Mouse (Mus musculus) myocyte (in vitro differentiated cells): Measurements from ENCODE around the gene Upk2. TPM values are rescaled to one million over a fixed set of nuclear protein-coding genes. Genes with fewer than 3 reads are reported as not detected.
A peak's percentile ranks its signal among the peaks of the same experiment; 100 is the strongest.

ENCODE experiments used
- H3K27me3 ChIP-seq: one replicate; pipeline ENCODE4 v1.6.1; 2011; ENCODE audit not compliant: control insufficient read depth, insufficient read depth, insufficient read length
- H3K36me3 ChIP-seq: one replicate; pipeline ENCODE4 v1.6.1; 2011; ENCODE audit not compliant: control insufficient read depth, insufficient read depth
- H3K4me2 ChIP-seq: one replicate; pipeline ENCODE4 v1.6.1; 2011; ENCODE audit warnings: low read depth, control low read depth
- H3K4me3 ChIP-seq: one replicate; pipeline ENCODE4 v1.5.1; 2011; ENCODE audit warnings: mild to moderate bottlenecking, control low read depth, moderate library complexity
- H3K79me2 ChIP-seq: one replicate; pipeline ENCODE4 v1.6.1; 2011; ENCODE audit not compliant: control insufficient read depth, insufficient read depth
- H3ac ChIP-seq: one replicate; pipeline ENCODE4 v1.6.1; 2011; ENCODE audit not compliant: control insufficient read depth, insufficient read length
- CEBPB ChIP-seq: IDR thresholded peaks from 2 replicates; pipeline ENCODE4 v1.6.1; 2011; ENCODE audit warnings: mild to moderate bottlenecking, moderate library complexity; ENCODE audit not compliant: poor library complexity, insufficient read depth, severe bottlenecking
- E2F4 ChIP-seq: IDR thresholded peaks from one replicate; pipeline ENCODE4 v1.6.1; 2011; ENCODE audit warnings: mild to moderate bottlenecking, control low read depth, moderate library complexity; ENCODE audit not compliant: insufficient read depth
- MAX ChIP-seq: IDR thresholded peaks from one replicate; pipeline ENCODE4 v1.6.1; 2011; ENCODE audit warnings: low read depth, mild to moderate bottlenecking, control low read depth
- MYOD1 ChIP-seq, 3 experiments: IDR thresholded peaks; one replicate each; pipeline ENCODE4 v1.6.1; 2011; ENCODE audit warnings: control low read depth in 2 of 3, low read depth in 2 of 3, mild to moderate bottlenecking in 2 of 3, moderate library complexity in 1 of 3; ENCODE audit not compliant: insufficient read length in 2 of 3, control insufficient read depth in 1 of 3
- MYOG ChIP-seq, 3 experiments: IDR thresholded peaks; one replicate each; pipeline ENCODE4 v1.6.1; 2011; ENCODE audit warnings: control low read depth in 2 of 3, low read depth in 2 of 3, mild to moderate bottlenecking in 2 of 3; ENCODE audit not compliant: insufficient read length in 2 of 3, control insufficient read depth in 1 of 3, insufficient read depth in 1 of 3
- POLR2A ChIP-seq: IDR thresholded peaks from one replicate; pipeline ENCODE4 v1.6.1; 2011; ENCODE audit warnings: low read depth, mild to moderate bottlenecking, control low read depth, moderate library complexity; ENCODE audit not compliant: insufficient read length
- POLR2AphosphoS2 ChIP-seq: IDR thresholded peaks from one replicate; pipeline ENCODE4 v1.6.1; 2011; ENCODE audit warnings: low read depth, control low read depth; ENCODE audit not compliant: insufficient read length
- REST ChIP-seq: IDR thresholded peaks from one replicate; pipeline ENCODE4 v1.6.1; 2011; ENCODE audit warnings: mild to moderate bottlenecking, control low read depth, moderate library complexity; ENCODE audit not compliant: insufficient read depth, insufficient read length
- SRF ChIP-seq: IDR thresholded peaks from one replicate; pipeline ENCODE4 v1.6.1; 2011; ENCODE audit warnings: low read depth; ENCODE audit not compliant: control insufficient read depth, insufficient read length
- TCF12 ChIP-seq: IDR thresholded peaks from one replicate; pipeline ENCODE4 v1.6.1; 2011; ENCODE audit warnings: mild to moderate bottlenecking, control low read depth; ENCODE audit not compliant: poor library complexity, insufficient read depth, severe bottlenecking
- TCF3 ChIP-seq: IDR thresholded peaks from one replicate; pipeline ENCODE4 v1.6.1; 2011; ENCODE audit warnings: low read depth, control low read depth; ENCODE audit not compliant: insufficient read length
- USF1 ChIP-seq: IDR thresholded peaks from one replicate; pipeline ENCODE4 v1.6.1; 2011; ENCODE audit warnings: low read depth, mild to moderate bottlenecking, control low read depth, moderate library complexity
- polyA plus RNA-seq: library from polyadenylated mRNA; unstranded; fragments of >200 nt; fragmentation: generic; extraction: Trizol; gene quantifications from one replicate; pipeline ENCODE4 v1.2.1, GENCODE M21; 2012; ENCODE audit warnings: missing spikeins

Upk2 gene
- polyA plus RNA-seq, 1 experiment: not detected

GRCm38 (mm10) chr9:44495810-44496344 lies 41.1 kb upstream of the Upk2 start:
- no peak for TF ChIP-seq POLR2AphosphoS2
- TF ChIP-seq E2F4: no peak
- no peak for TF ChIP-seq REST
- no peak for TF ChIP-seq TCF3
- TF ChIP-seq MAX: no peak
- no peak for TF ChIP-seq MYOG (IDR thresholded peaks at IDR 0.05; ENCODE audit: control insufficient read depth in 1 of 3, insufficient read depth in 1 of 3, insufficient read length in 2 of 3, low read depth in 2 of 3)
- no peak for TF ChIP-seq USF1
- TF ChIP-seq TCF12: no peak
- no peak for TF ChIP-seq MYOD1 (IDR thresholded peaks at IDR 0.05; ENCODE audit: control insufficient read depth in 1 of 3, insufficient read length in 2 of 3, low read depth in 2 of 3)
- TF ChIP-seq CEBPB: no peak
- TF ChIP-seq SRF: no peak
- no peak for TF ChIP-seq POLR2A
- Histone ChIP-seq H3ac (no peak overlapping the region), H3K36me3 (no peaks in the 10 kb centered on the region), H3K4me3 (peak overlapping the region; percentile 4), H3K27me3 (no peaks in the 10 kb centered on the region), H3K4me2 (no peak overlapping the region), H3K79me2 (peaks cover 55% of the 10 kb centered on the region)

- no peaks in the 10 kb centered on the region for H3K36me3 ChIP-seq
- H3K4me3 ChIP-seq: peak overlapping the region; percentile 4
- peak overlapping the region; percentile 87 for H3K4me2 ChIP-seq
- TF ChIP-seq CEBPB: no peak
- no peak for TF ChIP-seq POLR2AphosphoS2
- TF ChIP-seq USF1: no peak
- no peak for TF ChIP-seq POLR2A
- no peak for TF ChIP-seq SRF
- TF ChIP-seq MYOD1 (IDR thresholded peaks at IDR 0.05; ENCODE audit: control insufficient read depth in 1 of 3, insufficient read length in 2 of 3, low read depth in 2 of 3): peak in 1 of 3 experiments; percentile 29
- TF ChIP-seq TCF3: no peak
- no peak for TF ChIP-seq MAX
- no peaks in the 10 kb centered on the region for H3K27me3 ChIP-seq
- peaks cover 62% of the 10 kb centered on the region for H3K79me2 ChIP-seq
- H3ac ChIP-seq: no peak overlapping the region
Measured at GRCm38 (mm10) chr9:44494863-44495809, 40.4 kb upstream of the Upk2 start.

- H3K36me3 ChIP-seq: no peaks in the 10 kb centered on the region
- H3K4me2 ChIP-seq: peak overlapping the region; percentile 87
- peaks cover 70% of the 10 kb centered on the region for H3K79me2 ChIP-seq
- no peak for TF ChIP-seq E2F4
- peak; percentile 28 for TF ChIP-seq POLR2A
- no peak for TF ChIP-seq USF1
- TF ChIP-seq CEBPB: no peak
- TF ChIP-seq TCF3: no peak
- no peak for TF ChIP-seq TCF12
- TF ChIP-seq SRF: no peak
- peak overlapping the region; percentile 4 for H3K4me3 ChIP-seq
- H3ac ChIP-seq: no peak overlapping the region
- H3K27me3 ChIP-seq: no peaks in the 10 kb centered on the region
Measured at GRCm38 (mm10) chr9:44494261-44494862, 39.6 kb upstream of the Upk2 start.

GRCm38 (mm10) chr9:44492631-44493461 lies 38.1 kb upstream of the Upk2 start:
- no peaks in the 10 kb centered on the region for H3K36me3 ChIP-seq
- TF ChIP-seq POLR2AphosphoS2 (no peak), POLR2A (peak; percentile 41), MYOG (IDR thresholded peaks at IDR 0.05; ENCODE audit: control insufficient read depth in 1 of 3, insufficient read depth in 1 of 3, insufficient read length in 2 of 3, low read depth in 2 of 3) (peak in 1 of 3 experiments; percentile 60), REST (no peak), E2F4 (no peak), USF1 (no peak), MYOD1 (IDR thresholded peaks at IDR 0.05; ENCODE audit: control insufficient read depth in 1 of 3, insufficient read length in 2 of 3, low read depth in 2 of 3) (peak in 2 of 3 experiments; percentile 17 to 33), TCF3 (no peak), TCF12 (no peak), SRF (no peak), CEBPB (no peak), MAX (no peak)
- H3ac ChIP-seq: no peak overlapping the region
- H3K79me2 ChIP-seq: peaks cover 85% of the 10 kb centered on the region
- no peak overlapping the region for H3K4me3 ChIP-seq
- no peaks in the 10 kb centered on the region for H3K27me3 ChIP-seq
- H3K4me2 ChIP-seq: peak overlapping the region; percentile 87
